Mouse (Mus musculus): ENCODE data around the gene Prkar1a. TPM values are rescaled to one million over a fixed set of nuclear protein-coding genes. Genes with fewer than 3 reads are reported as not detected.

Prkar1a gene
- polyA plus RNA-seq, 1 experiment from 2014 or later: 506 TPM

- Histone ChIP-seq H3K9ac (replicated peaks; ENCODE audit: low read depth, low read length) (no peak overlapping the region), H3K27ac (ENCODE audit: low read depth, low read length) (no peak overlapping the region), H3K4me1 (ENCODE audit: control insufficient read depth, insufficient read depth, low read length) (no peaks in the 10 kb centered on the region), H3K9me3 (ENCODE audit: control insufficient read depth, low read length) (no peaks in the 10 kb centered on the region), H3K36me3 (ENCODE audit: control insufficient read depth, insufficient read depth, low read length) (0 out of 2 replicates have a peak, but pooled peaks cover 3% of the 10 kb centered on the region), H3K4me2 (ENCODE audit: low read depth, low read length) (no peak overlapping the region), H3K4me3 (ENCODE audit: low read depth, low read length) (no peak overlapping the region), H3K27me3 (ENCODE audit: control insufficient read depth, insufficient read depth, low read length) (no peaks in the 10 kb centered on the region)
- ATAC-seq (ENCODE audit: low read depth): no peak
- WGBS: 79% methylated on average over 11 of the region's 11 CpGs
Observed at GRCm38 (mm10) chr11:109674542-109674941, 25.3 kb downstream of the Prkar1a start.

DNA sequence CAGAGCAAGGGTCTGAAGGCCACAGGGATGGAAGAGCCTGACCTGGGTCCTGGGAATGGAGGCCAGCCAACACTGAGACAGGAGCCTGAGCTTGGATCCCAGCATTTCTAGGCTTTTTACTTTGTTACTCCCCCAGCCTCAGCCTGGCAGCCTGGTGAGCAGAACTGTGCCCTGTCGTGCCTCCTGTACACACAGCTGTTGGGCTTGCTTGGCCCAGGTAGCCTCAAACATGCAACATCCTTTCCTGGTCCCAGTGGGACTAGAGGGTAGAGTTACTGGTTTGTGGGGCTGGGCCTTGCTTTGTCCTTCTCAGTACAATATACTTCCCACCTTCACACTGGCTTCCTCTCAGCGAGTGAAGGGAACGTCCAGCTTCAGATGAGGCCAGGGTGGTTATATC, 26.0 kb downstream of the Prkar1a start:
- no peak overlapping the region for H3K9ac ChIP-seq (replicated peaks; ENCODE audit: low read depth, low read length)
- no peaks in the 10 kb centered on the region for H3K27me3 ChIP-seq (ENCODE audit: control insufficient read depth, insufficient read depth, low read length)
- no peaks in the 10 kb centered on the region for H3K4me1 ChIP-seq (ENCODE audit: control insufficient read depth, insufficient read depth, low read length)
- no peak overlapping the region for H3K27ac ChIP-seq (ENCODE audit: low read depth, low read length)
- no peaks in the 10 kb centered on the region for H3K36me3 ChIP-seq (ENCODE audit: control insufficient read depth, insufficient read depth, low read length)
- WGBS: 88% methylated on average over 3 of the region's 3 CpGs
- no peaks in the 10 kb centered on the region for H3K9me3 ChIP-seq (ENCODE audit: control insufficient read depth, low read length)
- no peak for ATAC-seq (ENCODE audit: low read depth)
- H3K4me2 ChIP-seq (ENCODE audit: low read depth, low read length): no peak overlapping the region
- H3K4me3 ChIP-seq (ENCODE audit: low read depth, low read length): no peak overlapping the region

GRCm38 (mm10) chr11:109675771-109676170, 26.6 kb downstream of the Prkar1a start:
- WGBS: 89% methylated on average over 9 of the region's 9 CpGs
- Histone ChIP-seq H3K27me3 (ENCODE audit: control insufficient read depth, insufficient read depth, low read length) (no peaks in the 10 kb centered on the region), H3K9me3 (ENCODE audit: control insufficient read depth, low read length) (no peaks in the 10 kb centered on the region), H3K36me3 (ENCODE audit: control insufficient read depth, insufficient read depth, low read length) (no peaks in the 10 kb centered on the region), H3K4me2 (ENCODE audit: low read depth, low read length) (no peak overlapping the region), H3K4me1 (ENCODE audit: control insufficient read depth, insufficient read depth, low read length) (no peaks in the 10 kb centered on the region), H3K9ac (replicated peaks; ENCODE audit: low read depth, low read length) (no peak overlapping the region), H3K4me3 (ENCODE audit: low read depth, low read length) (no peak overlapping the region), H3K27ac (ENCODE audit: low read depth, low read length) (no peak overlapping the region)
- ATAC-seq (ENCODE audit: low read depth): no peak

DNA sequence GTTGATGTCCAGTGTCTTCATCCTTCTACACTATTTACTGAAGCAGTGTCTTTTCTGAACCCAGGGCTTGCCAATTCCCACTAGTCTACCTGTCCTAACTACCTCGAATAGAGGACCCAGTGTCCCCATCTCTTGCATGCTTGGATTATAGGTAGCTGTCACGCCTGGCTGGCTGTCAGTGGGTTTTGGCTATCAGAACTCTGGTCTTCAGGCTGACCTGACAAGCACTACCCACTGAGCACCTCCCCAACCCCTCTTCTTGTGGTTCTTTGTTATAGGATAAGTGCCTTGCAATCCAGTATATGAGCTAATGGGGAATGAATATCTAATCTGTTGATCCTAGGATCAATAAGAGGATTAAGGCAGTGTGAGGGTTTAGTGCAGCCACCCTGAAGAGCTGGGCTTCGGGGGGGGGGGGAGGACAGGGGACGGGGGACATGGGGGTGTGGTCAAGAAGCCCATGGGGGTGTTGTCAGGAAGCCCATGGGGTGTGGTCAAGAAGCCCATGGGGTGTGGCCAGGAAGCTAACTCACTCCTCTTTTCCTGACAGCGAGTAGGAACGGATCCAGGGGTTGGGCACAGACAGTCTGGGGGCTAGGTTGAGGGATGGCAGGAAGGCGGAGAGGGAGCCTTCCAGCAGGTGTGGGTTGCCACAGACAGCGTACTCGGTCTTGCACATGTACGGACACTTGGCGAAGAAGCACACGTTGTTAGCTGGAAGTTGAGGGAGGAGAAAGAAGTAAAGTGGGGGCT, 27.6 kb downstream of the Prkar1a start:
- Histone ChIP-seq H3K27me3 (ENCODE audit: control insufficient read depth, insufficient read depth, low read length) (no peaks in the 10 kb centered on the region), H3K4me1 (ENCODE audit: control insufficient read depth, insufficient read depth, low read length) (no peaks in the 10 kb centered on the region), H3K4me2 (ENCODE audit: low read depth, low read length) (no peak overlapping the region), H3K9ac (replicated peaks; ENCODE audit: low read depth, low read length) (no peak overlapping the region), H3K36me3 (ENCODE audit: control insufficient read depth, insufficient read depth, low read length) (no peaks in the 10 kb centered on the region), H3K4me3 (ENCODE audit: low read depth, low read length) (no peak overlapping the region), H3K27ac (ENCODE audit: low read depth, low read length) (no peak overlapping the region), H3K9me3 (ENCODE audit: control insufficient read depth, low read length) (no peaks in the 10 kb centered on the region)
- no peak for ATAC-seq (ENCODE audit: low read depth)
- WGBS: 77% methylated on average over 12 of the region's 12 CpGs

- H3K4me2 ChIP-seq (ENCODE audit: low read depth, low read length): no peak overlapping the region
- no peak overlapping the region for H3K27ac ChIP-seq (ENCODE audit: low read depth, low read length)
- H3K9ac ChIP-seq (replicated peaks; ENCODE audit: low read depth, low read length): no peak overlapping the region
- H3K4me3 ChIP-seq (ENCODE audit: low read depth, low read length): no peak overlapping the region
- no peaks in the 10 kb centered on the region for H3K27me3 ChIP-seq (ENCODE audit: control insufficient read depth, insufficient read depth, low read length)
- H3K4me1 ChIP-seq (ENCODE audit: control insufficient read depth, insufficient read depth, low read length): no peaks in the 10 kb centered on the region
- 79% methylated on average over 12 of the region's 12 CpGs for WGBS
- no peaks in the 10 kb centered on the region for H3K36me3 ChIP-seq (ENCODE audit: control insufficient read depth, insufficient read depth, low read length)
- H3K9me3 ChIP-seq (ENCODE audit: control insufficient read depth, low read length): no peaks in the 10 kb centered on the region
- no peak for ATAC-seq (ENCODE audit: low read depth)
Observed at GRCm38 (mm10) chr11:109678291-109678690, 29.1 kb downstream of the Prkar1a start.

GRCm38 (mm10) chr11:109680934-109681333, 31.7 kb downstream of the Prkar1a start:
- WGBS: 85% methylated on average over 9 of the region's 9 CpGs
- Histone ChIP-seq H3K27ac (ENCODE audit: low read depth, low read length) (no peak overlapping the region), H3K4me1 (ENCODE audit: control insufficient read depth, insufficient read depth, low read length) (no peaks in the 10 kb centered on the region), H3K36me3 (ENCODE audit: control insufficient read depth, insufficient read depth, low read length) (no peaks in the 10 kb centered on the region), H3K4me3 (ENCODE audit: low read depth, low read length) (no peak overlapping the region), H3K27me3 (ENCODE audit: control insufficient read depth, insufficient read depth, low read length) (no peaks in the 10 kb centered on the region), H3K4me2 (ENCODE audit: low read depth, low read length) (no peak overlapping the region), H3K9ac (replicated peaks; ENCODE audit: low read depth, low read length) (no peak overlapping the region), H3K9me3 (ENCODE audit: control insufficient read depth, low read length) (no peaks in the 10 kb centered on the region)
- no peak for ATAC-seq (ENCODE audit: low read depth)

GRCm38 (mm10) chr11:109681556-109681955, 32.4 kb downstream of the Prkar1a start:
- 82% methylated on average over 3 of the region's 3 CpGs for WGBS
- ATAC-seq (ENCODE audit: low read depth): no peak
- Histone ChIP-seq H3K4me2 (ENCODE audit: low read depth, low read length) (no peak overlapping the region), H3K27ac (ENCODE audit: low read depth, low read length) (no peak overlapping the region), H3K9me3 (ENCODE audit: control insufficient read depth, low read length) (no peaks in the 10 kb centered on the region), H3K27me3 (ENCODE audit: control insufficient read depth, insufficient read depth, low read length) (no peaks in the 10 kb centered on the region), H3K36me3 (ENCODE audit: control insufficient read depth, insufficient read depth, low read length) (no peaks in the 10 kb centered on the region), H3K4me1 (ENCODE audit: control insufficient read depth, insufficient read depth, low read length) (no peaks in the 10 kb centered on the region), H3K9ac (replicated peaks; ENCODE audit: low read depth, low read length) (no peak overlapping the region), H3K4me3 (ENCODE audit: low read depth, low read length) (no peak overlapping the region)

DNA sequence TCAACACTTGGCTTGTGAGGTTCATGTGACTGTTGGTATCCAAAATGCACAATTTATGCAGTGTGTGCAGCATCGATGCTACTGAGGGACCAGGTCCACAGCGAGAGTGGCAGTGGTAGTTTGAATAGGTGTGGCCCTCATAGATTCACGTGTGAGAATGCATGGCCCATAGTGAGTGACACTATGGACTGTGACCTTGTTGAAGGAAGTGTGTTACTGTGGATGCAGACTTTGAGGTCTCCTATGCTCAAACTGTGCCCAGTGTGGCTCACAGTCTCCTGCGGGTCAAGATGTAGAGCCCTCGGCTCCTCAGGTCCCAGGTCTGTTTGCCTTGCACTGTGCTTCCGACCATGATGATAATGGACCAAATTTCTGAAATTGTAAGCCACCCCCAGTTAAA, 33.0 kb downstream of the Prkar1a start:
- Histone ChIP-seq H3K4me3 (ENCODE audit: low read depth, low read length) (no peak overlapping the region), H3K27me3 (ENCODE audit: control insufficient read depth, insufficient read depth, low read length) (no peaks in the 10 kb centered on the region), H3K4me1 (ENCODE audit: control insufficient read depth, insufficient read depth, low read length) (no peaks in the 10 kb centered on the region), H3K9me3 (ENCODE audit: control insufficient read depth, low read length) (no peaks in the 10 kb centered on the region), H3K4me2 (ENCODE audit: low read depth, low read length) (no peak overlapping the region), H3K27ac (ENCODE audit: low read depth, low read length) (no peak overlapping the region), H3K36me3 (ENCODE audit: control insufficient read depth, insufficient read depth, low read length) (no peaks in the 10 kb centered on the region), H3K9ac (replicated peaks; ENCODE audit: low read depth, low read length) (no peak overlapping the region)
- ATAC-seq (ENCODE audit: low read depth): no peak
- 95% methylated on average over 6 of the region's 6 CpGs for WGBS

GRCm38 (mm10) chr11:109689539-109689938, 40.3 kb downstream of the Prkar1a start:
- no peak for ATAC-seq (ENCODE audit: low read depth)

More at GRCm38 (mm10) chr11:109689539-109689938, 40.3 kb downstream of the Prkar1a start:
- WGBS: 96% methylated on average over 4 of the region's 4 CpGs
- H3K36me3 ChIP-seq (ENCODE audit: control insufficient read depth, insufficient read depth, low read length): no peaks in the 10 kb centered on the region
- H3K4me2 ChIP-seq (ENCODE audit: low read depth, low read length): no peak overlapping the region
- H3K27ac ChIP-seq (ENCODE audit: low read depth, low read length): no peak overlapping the region
- no peaks in the 10 kb centered on the region for H3K4me1 ChIP-seq (ENCODE audit: control insufficient read depth, insufficient read depth, low read length)
- H3K9ac ChIP-seq (replicated peaks; ENCODE audit: low read depth, low read length): no peak overlapping the region
- H3K9me3 ChIP-seq (ENCODE audit: control insufficient read depth, low read length): no peaks in the 10 kb centered on the region
- no peaks in the 10 kb centered on the region for H3K27me3 ChIP-seq (ENCODE audit: control insufficient read depth, insufficient read depth, low read length)
- H3K4me3 ChIP-seq (ENCODE audit: low read depth, low read length): no peak overlapping the region
